Mouse (Mus musculus) ovary, postnatal 14 days (tissue): ENCODE results near the gene Tlr7.
"Not testable (repeated sequence)": the region's sequence is repeated elsewhere in the genome, so short reads cannot be mapped to it uniquely, and the experiment has no call there.

Experiments used
- DNase-seq: peaks from one replicate; pipeline ENCODE4 v3.0.0; 2022; ENCODE audit warnings: low spot score

Tlr7 gene

GRCm38 (mm10) chrX:167330399-167330798 is at the start of gene Tlr7:
Gene Tlr7, minus strand, starts transcription at chrX:167330558.
- no peak for DNase-seq

GRCm38 (mm10) chrX:167380073-167380472 is 49.7 kb upstream of the Tlr7 start:
- DNase-seq, result no peak

- not testable (repeated sequence) for DNase-seq
These were observed 30.9 kb upstream of the Tlr7 start for GRCm38 (mm10) chrX:167361231-167361630.

GRCm38 (mm10) chrX:167359704-167360103 is 29.3 kb upstream of the Tlr7 start:
- DNase-seq, result no peak

- DNase-seq, result no peak
These were observed 27.1 kb upstream of the Tlr7 start for GRCm38 (mm10) chrX:167357415-167357814.

GRCm38 (mm10) chrX:167355965-167356364 is 25.6 kb upstream of the Tlr7 start:
- no peak for DNase-seq

GRCm38 (mm10) chrX:167353617-167354016 is 23.3 kb upstream of the Tlr7 start:
- no peak for DNase-seq

GRCm38 (mm10) chrX:167346440-167346839 is 16.1 kb upstream of the Tlr7 start:
- no peak for DNase-seq

- DNase-seq, result no peak
These were observed 14.0 kb upstream of the Tlr7 start for GRCm38 (mm10) chrX:167344356-167344755.

GRCm38 (mm10) chrX:167341811-167342210 is 11.5 kb upstream of the Tlr7 start:
- DNase-seq, result no peak

GRCm38 (mm10) chrX:167340190-167340589 is 9.8 kb upstream of the Tlr7 start:
- DNase-seq, result no peak

- DNase-seq, result no peak
These were observed 7.6 kb upstream of the Tlr7 start for GRCm38 (mm10) chrX:167337990-167338389.

GRCm38 (mm10) chrX:167334571-167334970 is 4.2 kb upstream of the Tlr7 start:
- DNase-seq, result no peak

GRCm38 (mm10) chrX:167332607-167333006 is 2.2 kb upstream of the Tlr7 start:
- DNase-seq, result no peak

GRCm38 (mm10) chrX:167330993-167331392 is 635 bp upstream of the Tlr7 start:
- no peak for DNase-seq

GRCm38 (mm10) chrX:167329620-167330019 is 738 bp downstream of the Tlr7 start:
- DNase-seq, result no peak

- no peak for DNase-seq
These were observed 1.3 kb downstream of the Tlr7 start for GRCm38 (mm10) chrX:167329098-167329497.

GRCm38 (mm10) chrX:167328519-167328918 is 1.8 kb downstream of the Tlr7 start:
- no peak for DNase-seq

- no peak for DNase-seq
These were observed 6.6 kb downstream of the Tlr7 start for GRCm38 (mm10) chrX:167323742-167324141.

- no peak for DNase-seq
These were observed 9.0 kb downstream of the Tlr7 start for GRCm38 (mm10) chrX:167321233-167321806.

GRCm38 (mm10) chrX:167318819-167319396 is 11.4 kb downstream of the Tlr7 start:
- no peak for DNase-seq

GRCm38 (mm10) chrX:167315766-167316165 is 14.6 kb downstream of the Tlr7 start:
- DNase-seq, result no peak

- no peak for DNase-seq
These were observed 15.1 kb downstream of the Tlr7 start for GRCm38 (mm10) chrX:167315093-167315726.

GRCm38 (mm10) chrX:167302061-167302460 is 28.3 kb downstream of the Tlr7 start:
- not testable (repeated sequence) for DNase-seq
